Mouse (Mus musculus) MEL (cell line): ENCODE data around the gene Arhgef17.

Experiments
- POLR2AphosphoS2 ChIP-seq: IDR thresholded peaks from 2 replicates; pipeline ENCODE4 v1.6.1; 2011; ENCODE audit warnings: low read length, improper control_type of control experiment
- TCF12 ChIP-seq: IDR thresholded peaks from 2 replicates; pipeline ENCODE4 v1.6.1; 2014; ENCODE audit warnings: low read depth, mild to moderate bottlenecking, inconsistent platforms, low read length, improper control_type of control experiment, moderate library complexity

DNA sequence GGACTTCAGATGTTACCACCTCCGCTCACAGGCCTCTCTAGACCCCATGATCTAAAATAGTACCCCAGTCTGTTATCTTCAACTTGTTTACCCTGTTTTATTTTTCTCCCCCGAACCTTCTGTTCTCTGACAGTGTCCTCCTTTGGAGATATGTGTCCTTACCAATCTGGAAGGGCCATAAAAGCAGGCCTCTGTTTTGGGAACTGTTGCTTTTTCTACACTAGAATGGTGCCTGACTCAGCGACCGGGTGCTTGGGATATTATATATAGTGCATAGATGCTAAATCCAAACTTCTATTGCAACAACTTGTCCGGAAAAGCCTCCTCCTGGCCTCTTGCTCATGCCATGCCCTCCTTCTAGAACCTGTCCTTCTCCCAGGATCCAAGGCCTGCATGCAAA is 7.7 kb downstream of the Arhgef17 start:
- TF ChIP-seq POLR2AphosphoS2 = no peak
- no peak for TF ChIP-seq TCF12
